Mouse (Mus musculus) neural tube, embryonic 15.5 days (tissue): ENCODE measurements around the gene Bin2. TPM values are rescaled to one million over a fixed set of nuclear protein-coding genes. Genes with fewer than 3 reads are reported as not detected.

ENCODE experiments used
- ATAC-seq: fragments of 200-750 bp; cut with Nextera tagmentation; 2 replicates; pipeline ENCODE4 v1.8.0; 2017; ENCODE audit warnings: mild to moderate bottlenecking, moderate TSS enrichment, moderate library complexity; ENCODE audit not compliant: low FRiP score
- H3K27ac ChIP-seq: fragments of 300-500 bp; sonication (generic); replicated peaks from 2 replicates; pipeline ENCODE4 v1.5.1; 2015; ENCODE audit warnings: mild to moderate bottlenecking, inconsistent platforms
- H3K27me3 ChIP-seq: fragments of 300-500 bp; sonication (generic); replicated peaks from 2 replicates; pipeline ENCODE4 v1.6.1; 2015; ENCODE audit warnings: inconsistent platforms
- H3K36me3 ChIP-seq: fragments of 300-500 bp; sonication (generic); 2 replicates; pipeline ENCODE4 v1.6.1; 2015; ENCODE audit warnings: inconsistent platforms
- H3K4me1 ChIP-seq: fragments of 300-500 bp; sonication (generic); 2 replicates; pipeline ENCODE4 v1.6.1; 2015; ENCODE audit warnings: inconsistent platforms
- H3K4me2 ChIP-seq: fragments of 300-500 bp; sonication (generic); 2 replicates; pipeline ENCODE4 v1.6.1; 2015; ENCODE audit warnings: inconsistent platforms, mild to moderate bottlenecking, moderate library complexity
- H3K4me3 ChIP-seq: fragments of 300-500 bp; sonication (generic); replicated peaks from 2 replicates; pipeline ENCODE4 v1.5.1; 2015; ENCODE audit warnings: mild to moderate bottlenecking, inconsistent platforms
- H3K9ac ChIP-seq: fragments of 300-500 bp; sonication (generic); replicated peaks from 2 replicates; pipeline ENCODE4 v1.6.1; 2015; ENCODE audit warnings: mild to moderate bottlenecking, inconsistent platforms
- H3K9me3 ChIP-seq: fragments of 300-500 bp; sonication (generic); replicated peaks from 2 replicates; pipeline ENCODE4 v1.6.1; 2016; ENCODE audit warnings: inconsistent platforms
- WGBS: fragments of 180-500 bp; shearing (Covaris S2); methylation state at CpG from one replicate; pipeline ENCODE4 v1.1.7; 2015; ENCODE audit warnings: mixed read lengths; 5-methylcytosine and 5-hydroxymethylcytosine counted together
- polyA plus RNA-seq: library from polyadenylated mRNA; unstranded; fragments of >200 nt; fragmentation: Nextera tagmentation; extraction: Ambion mirVana; gene quantifications from 2 replicates; pipeline ENCODE4 v1.2.1, GENCODE M21; 2015

The Bin2 gene
- 2.6 and 11.0 TPM in 2 replicates for polyA plus RNA-seq

DNA sequence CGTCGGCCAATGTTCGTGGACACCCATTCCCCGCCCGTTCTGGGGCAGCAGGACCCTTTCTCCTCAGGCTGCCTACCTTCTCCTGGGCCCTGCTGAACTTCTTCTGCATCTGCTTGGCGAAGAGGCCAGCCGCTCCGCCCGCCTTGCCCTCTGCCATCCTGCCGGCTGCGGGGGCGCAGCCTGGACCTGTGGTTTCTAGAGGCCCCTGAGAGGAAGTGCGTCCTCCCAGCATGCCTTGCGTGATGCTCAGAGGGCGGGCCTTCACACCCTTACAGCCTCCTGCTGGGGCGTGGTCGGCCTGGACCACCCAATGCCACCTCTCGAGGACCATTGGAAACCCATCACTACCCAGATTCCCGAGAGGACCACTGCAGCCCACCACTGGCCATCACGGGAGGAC lies at the start of gene Bin2:
TSS of gene Bin2 (minus strand) at position 217 of the 400 bp plus-strand sequence.
- 89% methylated on average over 20 of the region's 20 CpGs for WGBS
- H3K9ac ChIP-seq = no peak within 1 kb of the TSS
- H3K36me3 ChIP-seq = no peaks in the 10 kb centered on the region
- no peak within 1 kb of the TSS for H3K4me3 ChIP-seq
- no peak within 1 kb of the TSS for H3K4me2 ChIP-seq
- no peaks in the 10 kb centered on the region for H3K9me3 ChIP-seq
- H3K4me1 ChIP-seq = 0 out of 2 replicates have a peak, but pooled peaks cover 11% of the 10 kb centered on the region
- no peak within 1 kb of the TSS for H3K27ac ChIP-seq
- ATAC-seq = no peak
- 0 out of 2 replicates have a peak, but pooled peaks cover 4% of the 10 kb centered on the region for H3K27me3 ChIP-seq

DNA sequence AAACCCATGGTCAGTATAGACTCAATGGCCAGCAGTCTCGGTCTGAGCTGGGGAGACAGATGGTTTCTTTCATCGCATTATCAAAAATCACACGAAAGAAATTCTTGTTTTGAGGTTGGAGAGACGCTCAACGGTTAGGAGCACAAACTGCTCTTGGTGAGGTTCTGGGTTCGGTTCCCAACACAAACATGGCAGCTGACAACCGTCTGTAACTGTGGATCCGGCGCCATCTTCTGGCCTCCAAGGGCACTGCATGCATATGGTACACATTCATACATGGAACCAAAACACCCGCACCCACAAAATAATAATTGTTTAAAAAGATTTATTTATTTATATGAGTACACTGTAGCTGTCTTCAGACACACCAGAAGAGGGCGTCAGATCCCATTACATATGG lies 49.2 kb upstream of the Bin2 start:
- Histone ChIP-seq H3K36me3 (no peaks in the 10 kb centered on the region), H3K9me3 (no peaks in the 10 kb centered on the region), H3K4me1 (no peaks in the 10 kb centered on the region), H3K27ac (no peak overlapping the region), H3K27me3 (no peaks in the 10 kb centered on the region), H3K4me2 (no peak overlapping the region), H3K4me3 (no peak overlapping the region), H3K9ac (no peak overlapping the region)
- WGBS = 82% methylated on average over 11 of the region's 11 CpGs
- ATAC-seq = no peak

GRCm38 (mm10) chr15:100717933-100718332 lies 48.6 kb upstream of the Bin2 start:
- no peaks in the 10 kb centered on the region for H3K36me3 ChIP-seq
- ATAC-seq = no peak
- 90% methylated on average over 6 of the region's 6 CpGs for WGBS

DNA sequence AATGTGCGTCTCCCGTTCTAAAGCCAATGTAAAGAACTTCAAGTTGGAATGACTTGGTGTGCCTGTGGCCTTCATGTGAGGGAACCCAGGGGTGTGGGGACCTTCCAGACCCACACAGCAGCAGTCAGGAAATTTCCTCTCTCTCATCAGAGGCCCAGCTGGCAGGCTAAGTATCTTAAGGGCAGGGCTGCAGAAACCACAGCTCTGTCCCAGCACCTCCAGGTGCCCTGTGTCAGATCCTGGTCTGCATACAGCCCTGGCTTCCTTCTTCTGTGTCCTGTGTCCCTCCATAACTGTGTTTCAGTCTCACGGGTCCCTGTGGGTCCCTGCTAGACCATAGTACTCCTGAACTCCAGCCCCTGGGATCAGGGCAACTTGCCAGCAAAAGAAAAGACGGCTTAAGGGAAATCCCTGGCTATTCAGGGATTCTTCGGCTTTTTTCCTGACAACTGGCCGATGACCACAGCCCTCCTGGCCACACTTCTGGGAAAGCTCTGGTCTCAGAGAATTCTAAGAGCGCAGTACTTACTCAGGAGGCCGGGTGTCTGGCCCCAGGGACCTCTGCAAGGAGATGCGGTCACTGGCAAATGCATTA lies 46.1 kb upstream of the Bin2 start:
- WGBS = 78% methylated on average over 9 of the region's 9 CpGs
- ATAC-seq = no peak

More at GRCm38 (mm10) chr15:100717933-100718332, 48.6 kb upstream of the Bin2 start:
- Histone ChIP-seq H3K4me2 (no peak overlapping the region), H3K9ac (no peak overlapping the region), H3K4me3 (no peak overlapping the region), H3K9me3 (no peaks in the 10 kb centered on the region), H3K27me3 (no peaks in the 10 kb centered on the region), H3K27ac (no peak overlapping the region), H3K4me1 (no peaks in the 10 kb centered on the region)

DNA sequence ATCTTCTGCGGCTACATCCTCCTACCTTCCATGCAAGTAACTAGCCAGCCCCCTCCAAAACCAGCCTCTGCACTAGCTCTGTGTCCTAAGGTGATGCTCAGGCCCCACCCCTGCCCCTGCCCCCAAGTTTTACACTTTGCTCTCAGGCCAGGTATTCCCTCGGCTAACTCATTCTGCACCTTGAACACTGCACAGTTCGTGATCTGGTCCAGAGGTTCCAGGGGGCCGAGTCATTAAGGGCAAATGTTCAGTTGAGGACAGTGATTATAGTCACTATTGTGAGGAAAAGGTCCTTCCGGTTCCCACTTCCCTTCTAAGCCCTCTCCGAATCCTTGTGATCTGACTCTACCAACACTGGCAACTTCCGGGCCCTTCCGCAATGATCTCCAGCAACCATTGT lies 45.1 kb upstream of the Bin2 start:
- H3K27ac ChIP-seq = no peak overlapping the region
- WGBS = 94% methylated on average over 8 of the region's 8 CpGs

More for the DNA sequence above, 46.1 kb upstream of the Bin2 start:
- no peaks in the 10 kb centered on the region for H3K27me3 ChIP-seq
- H3K36me3 ChIP-seq = no peaks in the 10 kb centered on the region
- H3K9ac ChIP-seq = no peak overlapping the region
- H3K4me3 ChIP-seq = no peak overlapping the region
- H3K27ac ChIP-seq = no peak overlapping the region
- no peaks in the 10 kb centered on the region for H3K4me1 ChIP-seq
- no peaks in the 10 kb centered on the region for H3K9me3 ChIP-seq
- H3K4me2 ChIP-seq = no peak overlapping the region

DNA sequence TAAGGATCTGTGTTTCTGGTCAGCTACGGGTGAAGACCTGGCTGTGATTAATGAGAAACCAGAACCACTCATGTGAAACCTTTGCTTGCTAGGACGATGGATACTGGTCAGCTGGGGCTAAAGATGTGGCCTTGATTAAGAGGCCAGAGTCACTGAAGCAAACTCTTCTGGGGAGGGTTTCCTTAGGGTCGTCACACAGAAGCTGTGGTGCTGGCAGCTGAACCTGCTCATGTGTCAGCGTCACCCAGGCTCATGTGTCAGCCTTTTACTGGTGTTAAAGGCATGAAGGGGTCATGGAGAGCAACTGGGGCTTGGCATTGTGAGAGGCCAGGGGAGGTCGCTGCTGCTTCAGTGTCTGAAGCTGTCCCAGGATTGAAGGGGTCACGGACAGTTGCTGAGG lies 41.5 kb upstream of the Bin2 start:
- Histone ChIP-seq H3K4me1 (no peaks in the 10 kb centered on the region), H3K27me3 (no peaks in the 10 kb centered on the region), H3K4me2 (no peak overlapping the region), H3K9ac (no peak overlapping the region), H3K4me3 (no peak overlapping the region), H3K36me3 (no peaks in the 10 kb centered on the region), H3K9me3 (no peaks in the 10 kb centered on the region), H3K27ac (no peak overlapping the region)
- 69% methylated on average over 6 of the region's 6 CpGs for whole genome bisulfite sequencing
- no peak for ATAC-seq

More for the DNA sequence above, 45.1 kb upstream of the Bin2 start:
- Histone ChIP-seq H3K9ac (no peak overlapping the region), H3K36me3 (no peaks in the 10 kb centered on the region), H3K4me3 (no peak overlapping the region), H3K4me2 (no peak overlapping the region), H3K9me3 (no peaks in the 10 kb centered on the region), H3K4me1 (no peaks in the 10 kb centered on the region), H3K27me3 (no peaks in the 10 kb centered on the region)
- ATAC-seq = no peak

DNA sequence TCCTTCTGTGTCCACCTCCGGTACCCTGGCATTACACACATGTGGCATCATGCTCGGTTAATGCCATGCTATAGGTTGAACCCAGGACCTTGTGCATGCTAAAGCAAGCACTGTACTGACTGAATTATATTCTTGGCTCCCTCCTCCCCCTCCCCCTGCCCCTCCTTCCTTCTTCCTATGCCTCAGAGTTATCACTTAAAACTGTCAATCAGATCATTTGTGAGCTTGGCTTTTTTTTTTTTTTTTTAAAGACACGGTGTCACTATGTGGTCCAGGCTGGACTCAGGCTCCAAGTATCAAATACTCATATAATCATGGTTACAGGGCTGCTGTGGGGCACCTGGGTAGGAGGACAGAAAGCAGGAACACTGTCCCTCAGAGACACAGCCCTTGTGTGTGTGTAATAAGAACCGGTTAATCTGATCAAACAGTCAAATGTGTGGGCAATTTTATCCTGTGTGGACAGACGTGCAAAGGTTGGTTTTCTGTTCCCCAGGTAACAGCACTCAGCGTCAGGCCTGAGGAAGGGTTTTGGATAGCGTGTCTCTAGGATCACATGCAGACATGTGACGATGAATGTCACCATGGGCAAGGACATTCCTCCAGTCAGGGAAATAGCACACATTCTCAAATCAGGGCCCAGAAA lies 39.2 kb upstream of the Bin2 start:
- Histone ChIP-seq H3K4me2 (no peak overlapping the region), H3K36me3 (no peaks in the 10 kb centered on the region), H3K27me3 (peaks cover 14% of the 10 kb centered on the region), H3K9me3 (no peaks in the 10 kb centered on the region), H3K4me3 (no peak overlapping the region), H3K9ac (no peak overlapping the region), H3K27ac (no peak overlapping the region), H3K4me1 (0 out of 2 replicates have a peak, but pooled peaks cover 4% of the 10 kb centered on the region)
- 85% methylated on average over 8 of the region's 8 CpGs for WGBS
- no peak for ATAC-seq

DNA sequence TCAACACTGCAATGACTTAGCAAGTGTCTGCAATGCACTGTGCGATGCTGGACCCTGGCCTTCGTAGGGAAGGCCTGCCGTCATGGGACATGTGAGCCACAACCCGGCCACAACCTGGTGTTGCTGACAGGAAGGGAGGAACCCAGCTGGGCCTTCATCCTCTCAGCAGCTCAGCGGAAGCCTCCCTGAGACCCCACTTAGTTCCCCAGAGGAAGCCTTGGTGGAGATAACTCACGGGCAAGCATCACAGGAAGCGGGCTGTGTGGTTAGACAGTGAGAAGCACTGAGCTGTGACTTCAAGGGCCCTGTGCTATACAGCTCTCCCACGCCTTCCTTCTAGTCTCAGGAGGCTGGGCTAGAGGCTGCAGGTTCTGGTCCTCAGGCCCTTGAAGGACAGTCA lies 36.9 kb upstream of the Bin2 start:
- Histone ChIP-seq H3K4me3 (no peak overlapping the region), H3K9ac (no peak overlapping the region), H3K27ac (no peak overlapping the region), H3K36me3 (no peaks in the 10 kb centered on the region), H3K9me3 (no peaks in the 10 kb centered on the region), H3K4me1 (0 out of 2 replicates have a peak, but pooled peaks cover 4% of the 10 kb centered on the region), H3K4me2 (no peak overlapping the region), H3K27me3 (peaks cover 20% of the 10 kb centered on the region)
- 73% methylated on average over 8 of the region's 8 CpGs for WGBS
- no peak for ATAC-seq

DNA sequence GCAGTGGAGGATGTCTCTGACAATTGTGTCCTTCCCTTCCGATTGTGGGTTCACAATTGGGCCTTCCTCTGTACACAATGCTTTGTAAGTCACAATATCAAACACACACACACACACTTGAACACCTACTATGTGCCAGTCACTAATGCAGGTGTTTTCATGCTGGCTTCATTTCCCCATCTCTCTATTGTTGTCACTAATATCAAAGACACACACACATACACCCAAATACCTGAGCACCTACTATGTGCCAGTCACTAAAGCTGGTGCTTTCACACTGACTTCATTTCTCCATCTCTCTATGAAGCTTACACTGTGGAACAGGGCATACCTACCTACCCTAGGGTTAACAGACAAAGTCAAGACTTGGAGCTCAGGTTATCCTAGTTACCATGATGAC lies 36.0 kb upstream of the Bin2 start:
- H3K9me3 ChIP-seq = no peaks in the 10 kb centered on the region
- no peak for ATAC-seq
- WGBS = 80% methylated on average over 1 of the region's 1 CpGs

GRCm38 (mm10) chr15:100703913-100704312 lies 34.6 kb upstream of the Bin2 start:
- Histone ChIP-seq H3K4me2 (peak overlapping the region; percentile 40), H3K27ac (no peak overlapping the region), H3K27me3 (peaks cover 20% of the 10 kb centered on the region), H3K4me3 (no peak overlapping the region), H3K36me3 (no peaks in the 10 kb centered on the region), H3K9ac (no peak overlapping the region), H3K9me3 (no peaks in the 10 kb centered on the region), H3K4me1 (0 out of 2 replicates have a peak, but pooled peaks cover 4% of the 10 kb centered on the region)
- no peak for ATAC-seq
- 12% methylated on average over 17 of the region's 17 CpGs for WGBS

More for the DNA sequence above, 36.0 kb upstream of the Bin2 start:
- H3K27me3 ChIP-seq = peaks cover 20% of the 10 kb centered on the region
- H3K36me3 ChIP-seq = no peaks in the 10 kb centered on the region
- H3K9ac ChIP-seq = no peak overlapping the region
- H3K4me1 ChIP-seq = 0 out of 2 replicates have a peak, but pooled peaks cover 4% of the 10 kb centered on the region
- H3K27ac ChIP-seq = no peak overlapping the region
- no peak overlapping the region for H3K4me3 ChIP-seq
- no peak overlapping the region for H3K4me2 ChIP-seq

DNA sequence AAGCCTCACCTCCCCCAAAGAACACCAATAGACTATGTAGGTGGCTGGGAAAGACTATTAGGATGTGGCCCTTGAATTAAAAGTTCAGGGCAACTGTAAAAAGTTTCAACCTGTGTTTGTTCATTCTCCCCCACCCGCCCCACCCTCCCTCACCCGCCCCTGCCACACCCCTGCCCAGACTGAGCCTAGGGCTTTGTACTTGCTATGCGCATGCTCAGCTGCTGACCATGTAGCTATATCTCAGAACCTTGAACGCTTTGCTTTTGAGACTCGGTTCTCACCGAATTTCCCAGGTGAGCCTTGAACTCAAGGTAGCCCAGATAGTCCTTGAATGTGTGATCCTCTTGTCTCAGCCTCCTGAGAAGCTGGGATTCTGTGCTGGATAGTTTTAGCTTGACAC lies 32.5 kb upstream of the Bin2 start:
- no peak overlapping the region for H3K4me2 ChIP-seq
- 0 out of 2 replicates have a peak, but pooled peaks cover 4% of the 10 kb centered on the region for H3K4me1 ChIP-seq
- no peak for ATAC-seq
- H3K9ac ChIP-seq = no peak overlapping the region
- H3K4me3 ChIP-seq = no peak overlapping the region
- H3K36me3 ChIP-seq = no peaks in the 10 kb centered on the region
- 79% methylated on average over 6 of the region's 6 CpGs for WGBS
- no peak overlapping the region for H3K27ac ChIP-seq
- H3K27me3 ChIP-seq = peaks cover 20% of the 10 kb centered on the region
- no peaks in the 10 kb centered on the region for H3K9me3 ChIP-seq

GRCm38 (mm10) chr15:100701108-100701507 lies 31.8 kb upstream of the Bin2 start:
- ATAC-seq = no peak
- no peaks in the 10 kb centered on the region for H3K9me3 ChIP-seq
- H3K27me3 ChIP-seq = peaks cover 20% of the 10 kb centered on the region
- H3K27ac ChIP-seq = no peak overlapping the region
- H3K9ac ChIP-seq = no peak overlapping the region
- H3K4me3 ChIP-seq = no peak overlapping the region
- H3K4me1 ChIP-seq = 0 out of 2 replicates have a peak, but pooled peaks cover 4% of the 10 kb centered on the region
- no peak overlapping the region for H3K4me2 ChIP-seq
- 74% methylated on average over 10 of the region's 10 CpGs for WGBS
- no peaks in the 10 kb centered on the region for H3K36me3 ChIP-seq
